Mouse (Mus musculus): Measurements from ENCODE around the gene Tfap2a. TPM values are rescaled to one million over a fixed set of nuclear protein-coding genes. Genes with fewer than 3 reads are reported as not detected.

The Tfap2a gene
- polyA plus RNA-seq, 1 experiment: 0.40 TPM

Other genes with a start within 250 kb of the Tfap2a start
- gene Gcnt2, start 121.4 kb upstream of the Tfap2a start, polyA plus RNA-seq (2012; ENCODE audit: insufficient read depth, insufficient read length, missing spikeins): 5.3 and 7.0 TPM in 2 replicates

Data from brown adipose tissue, adult 24 weeks (tissue).